Mouse (Mus musculus): ENCODE measurements around the gene Mfap1a.
"Not testable (repeated sequence)": the region's sequence is repeated elsewhere in the genome, so short reads cannot be mapped to it uniquely, and the experiment has no call there.

Mfap1a gene

DNA sequence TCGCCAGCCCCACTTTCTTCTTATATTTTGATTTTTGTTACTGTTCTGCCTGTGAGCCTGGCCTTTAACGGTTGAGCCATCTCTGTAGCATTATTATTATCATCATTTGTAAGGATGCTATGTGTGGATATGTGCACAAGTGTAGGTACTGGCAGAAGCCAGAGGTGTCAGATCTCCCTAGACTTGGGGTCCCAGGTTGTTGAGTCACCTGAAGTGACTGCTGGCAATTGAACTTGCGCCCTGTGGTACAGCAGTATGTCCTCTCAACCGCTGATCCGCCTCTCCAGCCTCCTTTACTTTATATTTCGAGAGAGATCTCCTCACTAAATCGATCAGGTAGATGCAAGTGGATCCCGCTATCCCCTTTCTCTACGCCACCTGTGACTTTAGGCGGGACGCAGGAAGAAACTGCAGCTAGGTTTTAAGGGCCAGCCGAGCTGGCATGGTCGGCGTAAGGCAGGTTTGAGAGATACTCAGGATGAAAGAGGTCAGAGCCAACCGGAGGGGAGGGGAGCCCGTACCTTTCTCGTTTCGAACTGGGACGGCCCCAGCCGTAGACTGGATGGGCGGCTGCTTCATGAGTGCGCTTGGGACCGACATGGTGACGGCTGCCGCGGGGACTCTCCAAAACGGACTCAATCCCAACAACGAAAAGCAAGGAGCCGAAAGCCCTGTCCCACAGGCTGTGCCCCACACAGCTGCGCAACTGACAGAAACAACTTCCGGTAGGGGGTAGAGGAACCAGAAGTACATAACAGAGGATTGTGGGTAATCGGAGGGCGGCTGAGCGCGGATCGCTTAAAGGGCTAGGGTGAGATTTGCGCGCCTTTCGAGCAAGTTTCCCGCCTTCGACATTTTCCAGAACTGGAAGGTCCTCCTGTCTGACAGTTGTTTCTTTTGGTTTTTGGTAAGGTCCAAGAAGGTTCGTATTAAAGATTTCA, at the start of gene Mfap1a, which contains the start of gene Wdr76:
Gene Mfap1a (minus strand): TSS at position 724 of the 941 bp plus-strand sequence.
Gene Wdr76 (plus strand): TSS at position 782 of the 941 bp plus-strand sequence.
- not testable (repeated sequence) for H3K9me3 ChIP-seq (ENCODE audit: low read length); H3K27me3 ChIP-seq (ENCODE audit: insufficient read depth, low read length)
- Histone ChIP-seq H3K36me3 (ENCODE audit: insufficient read depth, low read length) (peaks cover 20% of the 10 kb centered on the region), H3K4me1 (replicated peaks; ENCODE audit: low read depth, low read length) (peaks cover 46% of the 10 kb centered on the region), H3K4me3 (replicated peaks; ENCODE audit: low read length) (peak within 1 kb of the TSS; percentile 88)

- TF ChIP-seq CTCF (conservative IDR thresholded peaks at IDR 0.05; ENCODE audit: low read length) (no peak), POU5F1 (IDR thresholded peaks at IDR 0.05; ENCODE audit: borderline replicate concordance, low read length) (no peak), NANOG (IDR thresholded peaks at IDR 0.05; ENCODE audit: borderline replicate concordance, low read length) (no peak)
- peaks cover 40% of the 10 kb centered on the region for H3K4me1 ChIP-seq (replicated peaks; ENCODE audit: low read depth, low read length)
- H3K9me3 ChIP-seq (ENCODE audit: low read length) = no peaks in the 10 kb centered on the region
- H3K4me3 ChIP-seq (replicated peaks; ENCODE audit: low read length) = no peak overlapping the region
- H3K36me3 ChIP-seq (ENCODE audit: insufficient read depth, low read length) = peaks cover 20% of the 10 kb centered on the region
- no peaks in the 10 kb centered on the region for H3K27me3 ChIP-seq (ENCODE audit: insufficient read depth, low read length)
Observed at GRCm38 (mm10) chr2:121551271-121551670, 44.8 kb upstream of the Mfap1a start.

GRCm38 (mm10) chr2:121549630-121550029, 43.2 kb upstream of the Mfap1a start:
- Histone ChIP-seq H3K9me3 (ENCODE audit: low read length) (no peaks in the 10 kb centered on the region), H3K4me3 (replicated peaks; ENCODE audit: low read length) (no peak overlapping the region), H3K27me3 (ENCODE audit: insufficient read depth, low read length) (no peaks in the 10 kb centered on the region), H3K36me3 (ENCODE audit: insufficient read depth, low read length) (peaks cover 35% of the 10 kb centered on the region), H3K4me1 (replicated peaks; ENCODE audit: low read depth, low read length) (peaks cover 47% of the 10 kb centered on the region)
- TF ChIP-seq CTCF (conservative IDR thresholded peaks at IDR 0.05; ENCODE audit: low read length) (no peak), NANOG (IDR thresholded peaks at IDR 0.05; ENCODE audit: borderline replicate concordance, low read length) (no peak), POU5F1 (IDR thresholded peaks at IDR 0.05; ENCODE audit: borderline replicate concordance, low read length) (no peak)

- Histone ChIP-seq H3K4me1 (replicated peaks; ENCODE audit: low read depth, low read length) (peaks cover 41% of the 10 kb centered on the region), H3K4me3 (replicated peaks; ENCODE audit: low read length) (no peak overlapping the region), H3K36me3 (ENCODE audit: insufficient read depth, low read length) (peaks cover 66% of the 10 kb centered on the region), H3K9me3 (ENCODE audit: low read length) (no peaks in the 10 kb centered on the region), H3K27me3 (ENCODE audit: insufficient read depth, low read length) (no peaks in the 10 kb centered on the region)
- 0 out of 2 replicates have a peak, but pooled peaks have one; percentile 14 for TF ChIP-seq CTCF (conservative IDR thresholded peaks at IDR 0.05; ENCODE audit: low read length)
- TF ChIP-seq NANOG (IDR thresholded peaks at IDR 0.05; ENCODE audit: borderline replicate concordance, low read length) = no peak
- TF ChIP-seq POU5F1 (IDR thresholded peaks at IDR 0.05; ENCODE audit: borderline replicate concordance, low read length) = no peak
Observed at GRCm38 (mm10) chr2:121544829-121545228, 38.4 kb upstream of the Mfap1a start.

DNA sequence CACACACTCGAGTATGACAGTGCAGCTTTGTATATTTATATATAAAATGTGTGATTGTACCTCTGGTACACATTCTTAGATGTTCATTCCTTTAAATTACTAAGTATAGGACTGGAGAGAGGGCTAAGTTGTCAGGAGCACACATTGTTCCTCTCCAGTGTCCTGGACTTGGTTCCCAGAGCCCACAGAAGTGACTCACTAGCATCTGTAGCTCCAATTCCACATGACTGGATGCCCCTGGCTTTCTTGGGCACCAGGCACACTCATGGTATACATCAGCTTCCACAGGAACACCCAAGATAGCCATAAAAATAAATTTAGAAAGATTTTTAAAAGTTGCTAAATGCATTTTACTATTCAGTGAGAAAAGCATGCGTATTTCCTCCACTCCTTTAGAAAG, 18.6 kb upstream of the Mfap1a start:
- Histone ChIP-seq H3K9me3 (ENCODE audit: low read length) (no peaks in the 10 kb centered on the region), H3K4me3 (replicated peaks; ENCODE audit: low read length) (no peak overlapping the region), H3K4me1 (replicated peaks; ENCODE audit: low read depth, low read length) (peaks cover 42% of the 10 kb centered on the region), H3K36me3 (ENCODE audit: insufficient read depth, low read length) (peaks cover 40% of the 10 kb centered on the region), H3K27me3 (ENCODE audit: insufficient read depth, low read length) (no peaks in the 10 kb centered on the region)
- TF ChIP-seq NANOG (IDR thresholded peaks at IDR 0.05; ENCODE audit: borderline replicate concordance, low read length) (no peak), CTCF (conservative IDR thresholded peaks at IDR 0.05; ENCODE audit: low read length) (no peak), POU5F1 (IDR thresholded peaks at IDR 0.05; ENCODE audit: borderline replicate concordance, low read length) (no peak)

GRCm38 (mm10) chr2:121522830-121523229, 16.4 kb upstream of the Mfap1a start:
- Histone ChIP-seq H3K4me1 (replicated peaks; ENCODE audit: low read depth, low read length) (peaks cover 57% of the 10 kb centered on the region), H3K36me3 (ENCODE audit: insufficient read depth, low read length) (peaks cover 51% of the 10 kb centered on the region)

GRCm38 (mm10) chr2:121522006-121522405, 15.5 kb upstream of the Mfap1a start:
- Histone ChIP-seq H3K9me3 (ENCODE audit: low read length) (no peaks in the 10 kb centered on the region), H3K4me1 (replicated peaks; ENCODE audit: low read depth, low read length) (peaks cover 63% of the 10 kb centered on the region), H3K27me3 (ENCODE audit: insufficient read depth, low read length) (no peaks in the 10 kb centered on the region), H3K4me3 (replicated peaks; ENCODE audit: low read length) (0 out of 2 replicates have a peak overlapping the region, but pooled peaks have one; percentile 14), H3K36me3 (ENCODE audit: insufficient read depth, low read length) (peaks cover 58% of the 10 kb centered on the region)
- TF ChIP-seq POU5F1 (IDR thresholded peaks at IDR 0.05; ENCODE audit: borderline replicate concordance, low read length) (no peak), NANOG (IDR thresholded peaks at IDR 0.05; ENCODE audit: borderline replicate concordance, low read length) (peak; percentile 38; the same call in 1 of the 2 replicates), CTCF (conservative IDR thresholded peaks at IDR 0.05; ENCODE audit: low read length) (no peak)

More at GRCm38 (mm10) chr2:121522830-121523229, 16.4 kb upstream of the Mfap1a start:
- H3K4me3 ChIP-seq (replicated peaks; ENCODE audit: low read length); H3K27me3 ChIP-seq (ENCODE audit: insufficient read depth, low read length); H3K9me3 ChIP-seq (ENCODE audit: low read length): not testable (repeated sequence)

- Histone ChIP-seq H3K36me3 (ENCODE audit: insufficient read depth, low read length) (peaks cover 51% of the 10 kb centered on the region), H3K4me1 (replicated peaks; ENCODE audit: low read depth, low read length) (peaks cover 64% of the 10 kb centered on the region)
- H3K27me3 ChIP-seq (ENCODE audit: insufficient read depth, low read length); H3K4me3 ChIP-seq (replicated peaks; ENCODE audit: low read length); H3K9me3 ChIP-seq (ENCODE audit: low read length): not testable (repeated sequence)
Observed at GRCm38 (mm10) chr2:121518711-121519110, 12.2 kb upstream of the Mfap1a start.

- peaks cover 63% of the 10 kb centered on the region for H3K4me1 ChIP-seq (replicated peaks; ENCODE audit: low read depth, low read length)
- no peak for TF ChIP-seq POU5F1 (IDR thresholded peaks at IDR 0.05; ENCODE audit: borderline replicate concordance, low read length)
- no peak for TF ChIP-seq CTCF (conservative IDR thresholded peaks at IDR 0.05; ENCODE audit: low read length)
- TF ChIP-seq NANOG (IDR thresholded peaks at IDR 0.05; ENCODE audit: borderline replicate concordance, low read length) = no peak
- H3K4me3 ChIP-seq (replicated peaks; ENCODE audit: low read length) = no peak overlapping the region
- H3K9me3 ChIP-seq (ENCODE audit: low read length) = no peaks in the 10 kb centered on the region
- no peaks in the 10 kb centered on the region for H3K27me3 ChIP-seq (ENCODE audit: insufficient read depth, low read length)
- peaks cover 54% of the 10 kb centered on the region for H3K36me3 ChIP-seq (ENCODE audit: insufficient read depth, low read length)
Observed at GRCm38 (mm10) chr2:121518106-121518505, 11.6 kb upstream of the Mfap1a start.

All from E14TG2a.4 (cell line).